Mouse (Mus musculus) embryonic facial prominence, embryonic 10.5 days (tissue): ENCODE data around the gene Csmd2. TPM values are rescaled to one million over a fixed set of nuclear protein-coding genes. Genes with fewer than 3 reads are reported as not detected.

Experiments used
- DNase-seq: peaks from one replicate; pipeline ENCODE4 v3.0.0-alpha.2; 2017; ENCODE audit warnings: low spot score
- H3K27ac ChIP-seq: fragments of 300-500 bp; sonication (generic); replicated peaks from 2 replicates; pipeline ENCODE4 v1.5.1; 2016; ENCODE audit warnings: mild to moderate bottlenecking
- H3K27me3 ChIP-seq: fragments of 300-500 bp; sonication (generic); replicated peaks from 2 replicates; pipeline ENCODE4 v1.6.1; 2016; ENCODE audit warnings: low read depth, mild to moderate bottlenecking; ENCODE audit not compliant: poor library complexity, severe bottlenecking
- H3K36me3 ChIP-seq: fragments of 300-500 bp; sonication (generic); replicated peaks from 2 replicates; pipeline ENCODE4 v1.6.1; 2016; ENCODE audit warnings: mild to moderate bottlenecking, moderate library complexity
- H3K4me1 ChIP-seq: fragments of 300-500 bp; sonication (generic); 2 replicates; pipeline ENCODE4 v1.6.1; 2016
- H3K4me3 ChIP-seq: fragments of 300-500 bp; sonication (generic); 2 replicates; pipeline ENCODE4 v1.5.1; 2016; ENCODE audit warnings: mild to moderate bottlenecking, moderate library complexity
- H3K9me3 ChIP-seq: fragments of 300-500 bp; sonication (generic); 2 replicates; pipeline ENCODE4 v1.6.1; 2016; ENCODE audit warnings: mild to moderate bottlenecking
- whole genome bisulfite sequencing: fragments of 180-500 bp; shearing (Covaris S2); methylation state at CpG from one replicate; pipeline ENCODE4 v1.1.7; 2016; 5-methylcytosine and 5-hydroxymethylcytosine counted together
- polyA plus RNA-seq: library from polyadenylated mRNA; unstranded; fragments of >200 nt; fragmentation: Nextera tagmentation; extraction: Ambion mirVana; gene quantifications from 2 replicates; pipeline ENCODE4 v1.2.1, GENCODE M21; 2016

Gene Csmd2
- polyA plus RNA-seq, result 0.29 and 0.31 TPM in 2 replicates

GRCm38 (mm10) chr4:127987784-127988455 lies at the start of gene Csmd2:
Gene Csmd2 (plus strand): TSS chr4:127987857.
- Histone ChIP-seq H3K27ac (peak within 1 kb of the TSS; percentile 59; the same call in 1 of the 2 replicates), H3K27me3 (peaks cover 83% of the 10 kb centered on the region), H3K4me3 (peak within 1 kb of the TSS; percentile 66), H3K36me3 (no peaks in the 10 kb centered on the region), H3K9me3 (no peaks in the 10 kb centered on the region), H3K4me1 (peaks cover 35% of the 10 kb centered on the region)
- WGBS, result under 1% methylated on average over 63 of the region's 65 CpGs
- peak; percentile 56 for DNase-seq

DNA sequence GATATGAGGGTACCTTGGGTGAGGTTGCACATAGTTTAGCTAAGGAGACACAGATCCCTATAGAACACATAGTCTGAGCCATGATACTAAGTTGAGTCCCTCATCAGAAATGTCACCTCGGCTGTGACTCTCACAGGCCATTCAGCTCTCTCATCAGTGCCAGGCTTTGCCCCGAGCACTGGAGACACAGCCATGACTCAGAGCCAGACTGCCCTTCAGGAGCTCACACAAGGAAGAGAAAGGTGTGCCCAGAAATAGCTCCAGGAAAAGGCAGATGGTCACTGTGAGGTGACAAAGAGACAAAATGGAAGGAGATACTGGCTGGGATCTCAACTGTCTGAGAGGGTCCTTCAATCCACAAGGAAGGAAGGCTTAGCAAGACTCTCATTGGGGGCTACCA lies 40.0 kb upstream of the Csmd2 start:
- no peaks in the 10 kb centered on the region for H3K36me3 ChIP-seq
- H3K9me3 ChIP-seq, result no peaks in the 10 kb centered on the region
- no peak for DNase-seq
- H3K4me3 ChIP-seq, result no peak overlapping the region
- H3K27me3 ChIP-seq, result no peaks in the 10 kb centered on the region
- no peak overlapping the region for H3K27ac ChIP-seq
- 79% methylated on average over 2 of the region's 2 CpGs for WGBS
- peaks cover 8% of the 10 kb centered on the region for H3K4me1 ChIP-seq

GRCm38 (mm10) chr4:127953006-127953710 lies 34.5 kb upstream of the Csmd2 start:
- Histone ChIP-seq H3K4me3 (no peak overlapping the region), H3K36me3 (no peaks in the 10 kb centered on the region), H3K4me1 (peaks cover 17% of the 10 kb centered on the region), H3K27me3 (no peaks in the 10 kb centered on the region), H3K9me3 (no peaks in the 10 kb centered on the region), H3K27ac (0 out of 2 replicates have a peak overlapping the region, but pooled peaks have one; percentile 48)
- peak; percentile 51 for DNase-seq
- WGBS, result 44% methylated on average over 10 of the region's 10 CpGs

GRCm38 (mm10) chr4:127969101-127969500 lies 18.6 kb upstream of the Csmd2 start:
- WGBS, result 13% methylated on average over 7 of the region's 7 CpGs
- H3K36me3 ChIP-seq, result no peaks in the 10 kb centered on the region
- no peak for DNase-seq
- H3K27ac ChIP-seq, result no peak overlapping the region
- peaks cover 8% of the 10 kb centered on the region for H3K4me1 ChIP-seq
- no peaks in the 10 kb centered on the region for H3K9me3 ChIP-seq
- no peak overlapping the region for H3K4me3 ChIP-seq
- peaks cover 59% of the 10 kb centered on the region for H3K27me3 ChIP-seq

DNA sequence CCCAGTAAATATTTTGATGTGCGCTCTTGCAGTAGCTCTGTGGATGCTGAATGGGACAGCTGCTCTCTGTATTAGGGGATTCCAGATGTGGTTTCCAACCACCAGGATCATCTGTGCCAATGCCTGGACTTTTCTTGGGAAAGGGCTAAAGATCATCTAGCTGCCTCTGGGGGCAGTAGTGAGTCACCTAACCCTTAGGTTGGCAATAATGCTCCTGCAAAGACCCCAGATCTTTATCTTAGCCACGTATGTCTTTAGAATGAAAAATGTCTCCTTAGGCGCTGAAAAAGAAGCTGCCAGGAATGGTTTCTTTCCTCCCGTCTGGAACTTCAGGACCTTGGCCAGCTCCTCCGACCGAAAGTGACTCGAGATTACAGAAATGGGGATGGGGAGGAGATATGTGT lies 17.6 kb upstream of the Csmd2 start:
- DNase-seq, result peak; percentile 74
- no peak overlapping the region for H3K27ac ChIP-seq
- H3K27me3 ChIP-seq, result peaks cover 59% of the 10 kb centered on the region
- no peaks in the 10 kb centered on the region for H3K36me3 ChIP-seq
- H3K4me1 ChIP-seq, result peaks cover 8% of the 10 kb centered on the region
- no peak overlapping the region for H3K4me3 ChIP-seq
- WGBS, result 5% methylated on average over 7 of the region's 7 CpGs
- H3K9me3 ChIP-seq, result no peaks in the 10 kb centered on the region

DNA sequence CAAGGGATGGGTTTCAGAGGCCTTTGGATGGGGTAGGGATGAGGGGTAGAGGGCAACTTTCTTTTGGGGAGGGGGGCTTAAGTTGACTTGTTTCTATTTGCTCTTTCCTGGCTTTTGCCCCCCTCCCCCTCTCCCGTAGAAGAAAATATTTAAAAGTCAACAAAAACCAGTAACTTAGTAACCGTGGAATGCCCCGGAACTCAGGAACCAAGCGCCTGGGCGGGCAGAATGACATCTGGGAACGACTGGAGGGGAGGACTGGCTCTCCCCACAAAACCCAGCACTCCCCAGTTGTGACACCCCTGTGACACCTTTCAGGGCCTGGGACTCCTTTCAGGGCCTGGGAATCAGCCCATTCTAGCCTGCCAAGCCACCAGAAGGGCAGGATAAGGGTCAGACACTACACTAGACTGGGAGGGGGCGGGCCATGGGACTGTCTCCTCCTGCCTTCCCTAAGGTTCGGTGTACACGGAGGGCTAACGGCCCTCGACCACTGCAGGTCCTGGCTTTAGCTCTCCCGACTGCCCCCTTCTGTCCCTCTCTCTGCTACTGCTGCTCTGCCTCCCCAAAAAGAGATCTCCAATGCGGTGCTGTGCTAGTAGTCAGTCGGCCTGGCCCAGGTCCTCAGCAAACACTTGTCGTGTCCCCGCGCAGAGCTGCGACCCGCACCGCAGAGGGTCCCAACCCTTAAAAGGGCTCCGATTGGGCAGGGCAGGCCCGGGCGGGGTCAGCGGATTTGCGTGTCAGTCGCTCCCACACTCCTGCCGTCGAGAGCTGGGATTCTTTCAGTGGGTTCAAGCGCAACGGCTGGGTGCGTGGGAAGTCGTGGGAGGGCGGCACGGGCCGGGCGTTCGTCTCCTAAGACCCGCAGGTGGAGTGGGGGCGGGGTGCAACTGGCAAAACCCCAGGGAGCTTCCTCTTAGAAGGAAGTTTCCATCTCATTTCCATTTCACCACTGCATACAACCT lies 16.5 kb upstream of the Csmd2 start, which contains the start of gene CK137956:
Gene CK137956, minus strand, starts transcription at position 51 of the 968 bp plus-strand sequence.
- DNase-seq, result peak; percentile 21
- peak within 1 kb of the TSS; percentile 26; the same call in 1 of the 2 replicates for H3K4me3 ChIP-seq
- no peak within 1 kb of the TSS for H3K27ac ChIP-seq
- H3K9me3 ChIP-seq, result no peaks in the 10 kb centered on the region
- peaks cover 59% of the 10 kb centered on the region for H3K27me3 ChIP-seq
- WGBS, result 4% methylated on average over 39 of the region's 39 CpGs
- peaks cover 8% of the 10 kb centered on the region for H3K4me1 ChIP-seq
- no peaks in the 10 kb centered on the region for H3K36me3 ChIP-seq

DNA sequence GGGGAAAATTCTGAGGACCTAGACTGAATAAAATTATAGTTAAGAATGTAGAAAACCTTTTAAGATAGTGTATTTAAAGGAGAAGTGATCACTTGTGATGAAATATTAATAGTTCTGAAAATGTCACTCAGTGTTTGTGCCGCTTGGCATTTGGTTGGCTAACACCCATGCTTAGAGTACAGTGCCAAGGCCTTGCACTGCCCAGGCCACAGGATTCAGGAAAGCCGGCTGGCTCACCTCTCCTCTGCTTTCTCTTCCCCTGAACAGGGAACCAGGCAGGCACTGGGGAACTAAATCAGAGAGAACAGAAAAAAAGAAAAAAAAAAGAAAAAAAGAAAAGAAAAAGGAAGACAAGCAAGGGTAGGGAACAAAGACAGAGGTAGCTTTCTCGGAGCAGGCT lies 14.7 kb upstream of the Csmd2 start:
- H3K27me3 ChIP-seq, result peaks cover 59% of the 10 kb centered on the region
- DNase-seq, result no peak
- H3K36me3 ChIP-seq, result no peaks in the 10 kb centered on the region
- no peaks in the 10 kb centered on the region for H3K9me3 ChIP-seq
- no peak overlapping the region for H3K4me3 ChIP-seq
- H3K4me1 ChIP-seq, result peaks cover 8% of the 10 kb centered on the region
- WGBS, result 86% methylated on average over 3 of the region's 3 CpGs
- H3K27ac ChIP-seq, result no peak overlapping the region

- DNase-seq, result no peak
- 63% methylated on average over 6 of the region's 6 CpGs for WGBS
Observed at GRCm38 (mm10) chr4:127981125-127981524, 6.5 kb upstream of the Csmd2 start.

GRCm38 (mm10) chr4:127984426-127984825 lies 3.2 kb upstream of the Csmd2 start:
- Histone ChIP-seq H3K27me3 (peaks cover 70% of the 10 kb centered on the region), H3K36me3 (no peaks in the 10 kb centered on the region), H3K27ac (no peak overlapping the region), H3K4me1 (peaks cover 35% of the 10 kb centered on the region), H3K4me3 (no peak overlapping the region), H3K9me3 (no peaks in the 10 kb centered on the region)
- 88% methylated on average over 2 of the region's 2 CpGs for WGBS
- no peak for DNase-seq

More at GRCm38 (mm10) chr4:127981125-127981524, 6.5 kb upstream of the Csmd2 start:
- H3K4me3 ChIP-seq, result no peak overlapping the region
- H3K27me3 ChIP-seq, result peaks cover 37% of the 10 kb centered on the region
- H3K9me3 ChIP-seq, result no peaks in the 10 kb centered on the region
- no peaks in the 10 kb centered on the region for H3K36me3 ChIP-seq
- no peak overlapping the region for H3K27ac ChIP-seq
- peaks cover 4% of the 10 kb centered on the region; the same call in 1 of the 2 replicates for H3K4me1 ChIP-seq

DNA sequence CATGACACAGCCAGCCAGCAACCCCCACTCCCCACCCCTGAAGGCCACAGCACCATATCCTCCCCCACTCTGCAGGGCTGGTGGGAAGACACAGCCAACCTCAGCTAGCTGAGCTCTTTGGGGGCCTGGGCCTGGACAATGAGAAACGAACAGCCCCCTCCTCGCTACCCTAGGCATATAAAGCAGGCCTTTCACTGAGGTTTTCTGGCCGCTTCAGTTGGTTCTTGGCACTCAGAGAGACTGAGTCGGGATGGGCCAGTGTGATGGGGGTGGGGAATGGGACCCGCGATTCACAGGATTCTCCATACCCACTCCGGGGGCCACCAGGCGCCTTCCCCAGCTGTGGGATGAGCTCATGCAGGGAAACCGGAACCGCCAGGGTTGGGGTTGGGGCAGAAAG lies 1.8 kb upstream of the Csmd2 start:
- no peak for DNase-seq
- peaks cover 85% of the 10 kb centered on the region for H3K27me3 ChIP-seq
- H3K36me3 ChIP-seq, result no peaks in the 10 kb centered on the region
- WGBS, result 14% methylated on average over 10 of the region's 10 CpGs
- no peaks in the 10 kb centered on the region for H3K9me3 ChIP-seq
- H3K4me1 ChIP-seq, result peaks cover 35% of the 10 kb centered on the region
- H3K4me3 ChIP-seq, result no peak overlapping the region
- no peak overlapping the region for H3K27ac ChIP-seq

DNA sequence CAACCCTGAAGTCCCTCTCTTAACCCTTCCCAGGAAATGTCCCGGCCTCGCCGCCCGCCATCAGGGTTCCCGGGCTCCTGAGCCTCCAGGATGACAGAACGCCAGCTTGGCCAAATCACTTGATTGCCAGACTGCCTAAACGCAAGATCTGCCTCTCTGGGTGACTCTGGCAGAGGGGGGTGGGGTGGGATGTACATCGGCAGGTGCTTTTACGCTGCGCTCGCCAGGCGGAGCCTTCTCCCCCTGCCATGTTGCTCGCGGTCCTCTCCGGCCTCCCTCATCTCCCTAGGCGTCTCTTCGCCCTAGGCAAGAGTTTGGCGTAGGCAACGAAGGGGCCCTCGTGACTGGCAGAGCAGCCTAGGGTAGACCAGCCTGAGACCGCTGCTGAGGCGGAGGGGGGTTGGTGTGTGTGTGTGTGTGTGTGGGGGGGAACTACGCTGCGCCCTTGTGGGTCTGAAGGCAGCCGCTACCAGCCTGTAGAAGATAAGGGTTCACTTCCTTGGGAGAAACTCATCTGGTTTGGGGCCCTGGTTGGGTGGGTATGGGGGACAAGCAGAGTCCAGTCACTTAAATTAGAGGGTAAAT lies 1.1 kb upstream of the Csmd2 start:
- WGBS, result 3% methylated on average over 25 of the region's 25 CpGs
- Histone ChIP-seq H3K4me3 (peak overlapping the region; percentile 66), H3K9me3 (no peaks in the 10 kb centered on the region), H3K27me3 (peaks cover 88% of the 10 kb centered on the region), H3K27ac (no peak overlapping the region), H3K36me3 (no peaks in the 10 kb centered on the region), H3K4me1 (peaks cover 35% of the 10 kb centered on the region)
- peak; percentile 32 for DNase-seq

DNA sequence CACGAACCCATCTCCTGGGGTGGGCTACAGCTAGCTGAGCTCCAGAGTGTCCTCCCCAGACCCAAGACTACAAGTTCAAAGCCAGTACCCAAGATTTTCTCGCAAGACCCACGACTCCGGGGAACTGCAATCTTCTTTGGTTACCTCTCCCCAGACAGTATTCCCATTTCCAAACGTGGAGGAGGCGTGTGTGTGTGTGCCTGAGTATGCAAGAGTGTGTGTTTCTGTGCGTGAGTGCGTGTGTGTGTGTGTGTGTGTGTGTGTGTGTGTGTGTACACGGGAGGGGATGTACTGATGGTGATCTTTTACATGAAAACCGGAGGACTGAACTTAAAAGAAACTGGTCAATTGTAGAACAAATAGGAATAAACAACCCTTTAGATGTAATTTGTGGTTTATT lies 387 bp upstream of the Csmd2 start:
- Histone ChIP-seq H3K27ac (no peak overlapping the region), H3K36me3 (no peaks in the 10 kb centered on the region), H3K4me1 (peaks cover 35% of the 10 kb centered on the region), H3K4me3 (peak overlapping the region; percentile 66), H3K27me3 (peaks cover 88% of the 10 kb centered on the region), H3K9me3 (no peaks in the 10 kb centered on the region)
- DNase-seq, result peak; percentile 19
- 5% methylated on average over 10 of the region's 10 CpGs for WGBS
